Mouse (Mus musculus) hindbrain, embryonic 13.5 days (tissue): ENCODE measurements at regions not wholly inside any gene's neighbourhood (a gene's known extent, or its start where the extent isn't known, plus 50 kb on each side); places are given as distances from the start of the nearest gene placed in this dataset.

Experiments used
- ATAC-seq: fragments of 200-750 bp; cut with Nextera tagmentation; 2 replicates; pipeline ENCODE4 v1.8.0; 2017; ENCODE audit warnings: moderate TSS enrichment; ENCODE audit not compliant: low FRiP score
- H3K27ac ChIP-seq: fragments of 300-500 bp; sonication (generic); 2 replicates; pipeline ENCODE4 v1.5.1; 2015; ENCODE audit warnings: inconsistent platforms, mild to moderate bottlenecking, moderate library complexity
- H3K27me3 ChIP-seq: fragments of 300-500 bp; sonication (generic); 2 replicates; pipeline ENCODE4 v1.6.1; 2015; ENCODE audit warnings: mild to moderate bottlenecking, inconsistent platforms
- H3K36me3 ChIP-seq: fragments of 300-500 bp; sonication (generic); 2 replicates; pipeline ENCODE4 v1.6.1; 2015; ENCODE audit warnings: mild to moderate bottlenecking, inconsistent platforms
- H3K4me1 ChIP-seq: fragments of 300-500 bp; sonication (generic); replicated peaks from 2 replicates; pipeline ENCODE4 v1.6.1; 2015; ENCODE audit warnings: inconsistent platforms
- H3K4me2 ChIP-seq: fragments of 300-500 bp; sonication (generic); 2 replicates; pipeline ENCODE4 v1.6.1; 2015; ENCODE audit warnings: inconsistent platforms, mild to moderate bottlenecking, moderate library complexity
- H3K4me3 ChIP-seq: fragments of 300-500 bp; sonication (generic); 2 replicates; pipeline ENCODE4 v1.5.1; 2015; ENCODE audit warnings: mild to moderate bottlenecking, inconsistent platforms
- H3K9ac ChIP-seq: fragments of 300-500 bp; sonication (generic); 2 replicates; pipeline ENCODE4 v1.6.1; 2015; ENCODE audit warnings: mild to moderate bottlenecking, inconsistent platforms
- H3K9me3 ChIP-seq: fragments of 300-500 bp; sonication (generic); 2 replicates; pipeline ENCODE4 v1.6.1; 2016; ENCODE audit warnings: inconsistent platforms
- WGBS: fragments of 180-500 bp; shearing (Covaris S2); methylation state at CpG from one replicate; pipeline ENCODE4 v1.1.7; 2015; 5-methylcytosine and 5-hydroxymethylcytosine counted together

DNA sequence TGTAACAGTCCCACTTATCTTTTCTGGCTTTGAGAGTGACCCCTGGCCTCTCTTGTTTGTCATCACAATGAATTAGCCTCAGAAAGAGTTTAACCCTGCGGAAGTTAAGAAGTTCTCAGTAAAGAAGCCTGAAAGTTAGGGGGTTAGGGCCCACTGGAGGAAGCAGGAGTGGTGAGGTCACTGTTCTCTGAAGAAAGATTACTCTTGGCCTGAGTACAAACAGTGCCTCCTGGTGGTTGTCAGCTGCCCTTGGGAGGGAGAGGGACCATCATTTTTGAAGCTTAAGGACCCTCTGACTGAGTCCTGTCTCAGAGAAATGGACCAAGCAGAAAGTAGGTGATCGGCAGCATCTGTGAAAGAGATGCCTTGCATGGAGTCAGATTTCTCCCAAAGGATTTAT lies 318.3 kb upstream of the Id2 start:
- Histone ChIP-seq H3K4me1 (peaks cover 14% of the 10 kb centered on the region), H3K27me3 (no peaks in the 10 kb centered on the region), H3K27ac (no peak overlapping the region), H3K36me3 (no peaks in the 10 kb centered on the region), H3K9me3 (peaks cover 6% of the 10 kb centered on the region; the same call in 1 of the 2 replicates), H3K4me2 (no peak overlapping the region), H3K4me3 (no peak overlapping the region), H3K9ac (no peak overlapping the region)
- no peak for ATAC-seq
- 25% methylated on average over 2 of the region's 2 CpGs for whole genome bisulfite sequencing

DNA sequence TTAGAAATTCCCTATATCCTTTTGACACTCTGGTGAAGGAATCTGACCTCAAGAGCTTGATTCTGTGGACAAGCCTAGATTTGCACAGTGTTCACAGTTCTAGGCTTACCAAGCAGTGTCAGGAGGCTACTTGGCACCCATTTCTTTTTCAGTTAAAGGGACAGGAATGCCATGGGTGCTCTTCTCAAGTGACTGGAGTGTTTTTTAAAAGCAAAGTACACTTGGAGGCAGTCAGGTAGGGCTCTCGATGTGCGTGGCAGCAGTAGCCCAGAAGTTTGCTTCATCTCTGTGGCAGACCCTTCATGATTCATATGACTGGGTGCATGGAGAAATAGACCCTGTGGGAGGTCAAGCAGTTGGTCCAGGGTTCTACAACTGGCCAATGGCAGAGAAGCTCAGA lies 310.4 kb upstream of the Id2 start:
- 96% methylated on average over 2 of the region's 2 CpGs for WGBS
- H3K9me3 ChIP-seq = peaks cover 1% of the 10 kb centered on the region; the same call in 1 of the 2 replicates
- H3K27ac ChIP-seq = no peak overlapping the region
- no peak overlapping the region for H3K4me3 ChIP-seq
- no peaks in the 10 kb centered on the region for H3K27me3 ChIP-seq
- no peaks in the 10 kb centered on the region for H3K4me1 ChIP-seq
- no peak overlapping the region for H3K4me2 ChIP-seq
- ATAC-seq = no peak
- H3K9ac ChIP-seq = no peak overlapping the region
- no peaks in the 10 kb centered on the region for H3K36me3 ChIP-seq

DNA sequence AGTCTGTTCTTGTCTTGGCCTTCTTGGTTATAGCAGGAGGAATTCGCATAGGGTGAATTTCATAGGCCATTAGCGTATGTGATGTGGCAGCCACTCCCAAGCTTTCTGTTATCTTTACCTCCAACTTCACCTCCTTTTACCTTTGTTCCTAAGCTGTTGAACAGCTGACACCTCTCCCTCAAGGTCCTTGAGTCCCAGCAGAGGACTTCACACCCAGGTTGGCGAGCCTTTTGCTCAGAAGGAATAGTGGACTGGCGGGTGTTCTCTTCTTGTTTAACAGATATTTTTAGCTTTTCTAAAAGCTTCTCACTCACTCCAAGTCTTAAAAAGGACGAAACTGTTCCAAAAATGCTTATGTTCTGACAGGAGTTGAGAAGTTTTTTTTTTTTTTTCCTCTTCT lies 303.4 kb upstream of the Id2 start:
- Histone ChIP-seq H3K27me3 (no peaks in the 10 kb centered on the region), H3K4me2 (no peak overlapping the region)

DNA sequence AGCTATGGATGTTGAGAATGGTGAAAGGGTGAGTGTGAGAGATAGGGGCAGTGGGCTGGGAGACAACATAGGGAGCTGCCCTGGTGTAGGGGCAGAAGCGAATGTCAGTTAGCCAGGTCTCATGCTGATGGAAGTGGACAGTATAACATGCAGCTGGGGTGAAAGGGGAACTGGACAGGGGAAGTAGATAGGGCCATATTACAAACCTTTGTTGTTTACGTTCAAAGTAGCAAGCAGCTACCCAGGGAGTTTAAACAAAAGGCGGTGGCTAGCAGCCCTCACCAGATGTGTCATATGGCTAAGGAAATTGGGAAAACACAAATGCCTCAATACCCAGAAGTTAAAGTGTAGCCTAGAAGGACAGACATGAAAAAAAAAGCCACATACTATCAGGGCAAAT lies 301.8 kb upstream of the Id2 start:
- ATAC-seq = no peak
- Histone ChIP-seq H3K9ac (no peak overlapping the region), H3K27me3 (no peaks in the 10 kb centered on the region), H3K4me1 (no peaks in the 10 kb centered on the region), H3K27ac (no peak overlapping the region), H3K4me3 (no peak overlapping the region), H3K9me3 (no peaks in the 10 kb centered on the region), H3K36me3 (no peaks in the 10 kb centered on the region), H3K4me2 (no peak overlapping the region)
- WGBS = 73% methylated on average over 3 of the region's 3 CpGs

More for the DNA sequence above, 303.4 kb upstream of the Id2 start:
- no peak for ATAC-seq
- Histone ChIP-seq H3K4me1 (no peaks in the 10 kb centered on the region), H3K9ac (no peak overlapping the region), H3K9me3 (no peaks in the 10 kb centered on the region), H3K27ac (no peak overlapping the region), H3K36me3 (no peaks in the 10 kb centered on the region), H3K4me3 (no peak overlapping the region)
- 93% methylated on average over 5 of the region's 5 CpGs for WGBS

DNA sequence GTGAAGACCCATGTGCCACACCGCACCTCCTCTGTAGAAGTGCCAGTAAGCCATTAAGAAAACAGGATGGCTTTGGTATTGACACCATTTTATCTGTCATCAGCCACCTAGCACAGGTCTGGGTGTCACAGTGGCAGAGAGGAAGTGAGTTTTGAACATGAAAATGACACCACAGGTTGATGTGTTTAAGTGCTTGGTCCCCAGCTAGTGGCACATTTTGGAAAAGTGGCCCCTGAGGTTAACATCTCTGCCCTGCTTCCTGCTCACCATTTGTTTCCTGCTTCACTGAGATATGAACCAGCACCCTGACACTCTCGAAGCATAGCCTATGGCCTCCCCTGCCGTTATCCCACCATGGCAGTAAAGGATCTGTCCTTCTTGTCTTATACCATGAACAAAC lies 297.4 kb upstream of the Id2 start:
- no peak for ATAC-seq
- Histone ChIP-seq H3K9ac (no peak overlapping the region), H3K27ac (no peak overlapping the region), H3K4me3 (no peak overlapping the region), H3K4me1 (no peaks in the 10 kb centered on the region), H3K4me2 (no peak overlapping the region), H3K27me3 (no peaks in the 10 kb centered on the region), H3K9me3 (no peaks in the 10 kb centered on the region), H3K36me3 (no peaks in the 10 kb centered on the region)
- 92% methylated on average over 3 of the region's 3 CpGs for WGBS

DNA sequence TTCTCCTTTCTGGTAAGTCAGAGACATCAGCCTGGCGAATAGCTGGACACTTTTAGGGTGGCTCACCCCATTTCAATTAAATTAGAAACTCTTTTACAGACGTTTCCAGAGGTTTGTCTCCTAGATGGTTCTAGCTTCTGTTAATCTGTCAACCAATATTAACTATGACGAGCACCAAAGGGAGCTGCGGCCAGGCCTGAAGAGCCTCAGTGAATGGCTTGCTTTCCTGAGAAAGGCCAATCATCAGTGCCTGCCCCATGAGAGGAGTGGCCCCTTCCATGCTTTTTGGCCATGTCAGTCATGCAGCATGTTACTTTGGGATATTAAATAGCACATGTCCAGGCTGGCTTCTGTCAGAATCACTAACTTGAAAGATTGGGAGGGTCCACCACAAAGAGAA lies 296.6 kb upstream of the Id2 start:
- Histone ChIP-seq H3K4me3 (no peak overlapping the region), H3K4me2 (no peak overlapping the region)

DNA sequence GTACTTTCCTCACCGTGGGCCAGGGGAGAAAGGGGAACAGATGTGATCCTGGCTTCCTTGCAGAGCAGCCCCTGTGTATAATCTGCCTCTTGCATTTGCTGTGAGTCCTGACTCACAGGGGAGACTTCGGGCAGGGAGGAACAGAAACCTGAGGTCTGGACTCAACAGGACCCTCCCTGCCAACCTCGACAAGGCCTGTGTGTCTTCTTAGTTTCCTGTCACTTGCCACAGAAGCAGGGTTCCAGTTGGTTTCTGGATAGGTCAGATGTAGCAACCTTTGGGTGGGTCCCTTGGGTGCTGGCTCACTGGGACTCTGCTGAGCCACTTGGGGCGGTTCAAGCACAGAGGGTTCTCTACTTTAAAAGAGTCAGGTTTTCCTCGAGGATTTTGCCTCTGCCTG lies 292.3 kb upstream of the Id2 start:
- H3K36me3 ChIP-seq = no peaks in the 10 kb centered on the region
- no peak overlapping the region for H3K4me2 ChIP-seq
- no peak overlapping the region for H3K4me3 ChIP-seq
- H3K9ac ChIP-seq = no peak overlapping the region
- H3K27me3 ChIP-seq = no peaks in the 10 kb centered on the region
- H3K4me1 ChIP-seq = no peaks in the 10 kb centered on the region
- no peak for ATAC-seq
- H3K9me3 ChIP-seq = no peaks in the 10 kb centered on the region
- 77% methylated on average over 5 of the region's 5 CpGs for WGBS
- no peak overlapping the region for H3K27ac ChIP-seq

More for the DNA sequence above, 296.6 kb upstream of the Id2 start:
- no peak for ATAC-seq
- 77% methylated on average over 4 of the region's 4 CpGs for WGBS
- Histone ChIP-seq H3K9ac (no peak overlapping the region), H3K9me3 (no peaks in the 10 kb centered on the region), H3K36me3 (no peaks in the 10 kb centered on the region), H3K4me1 (no peaks in the 10 kb centered on the region), H3K27ac (no peak overlapping the region), H3K27me3 (no peaks in the 10 kb centered on the region)

DNA sequence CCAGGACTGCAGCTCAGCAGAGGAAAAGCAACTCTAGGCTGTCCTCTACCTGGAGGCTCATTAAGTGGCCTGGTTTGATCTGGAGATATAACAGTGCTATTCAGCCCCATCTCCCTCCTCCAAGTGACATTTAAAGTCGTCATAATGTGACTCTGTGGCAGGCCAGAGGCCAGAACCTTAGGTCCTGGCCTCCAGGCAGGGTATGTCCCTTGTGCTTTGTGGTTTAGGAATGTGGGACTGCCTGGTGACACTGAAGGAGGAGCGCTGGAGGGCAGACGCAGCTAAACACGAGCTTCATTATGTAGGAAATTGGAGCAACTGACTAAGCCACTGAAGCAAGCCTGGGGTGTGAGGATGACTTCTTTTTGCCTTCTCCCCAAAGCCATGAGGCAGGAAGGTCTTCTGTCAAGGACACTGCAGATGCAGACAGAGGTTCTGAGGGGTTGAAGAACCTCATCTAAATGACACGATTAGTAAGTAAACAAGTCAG lies 290.9 kb upstream of the Id2 start:
- H3K36me3 ChIP-seq = no peaks in the 10 kb centered on the region
- no peak overlapping the region for H3K9ac ChIP-seq
- 57% methylated on average over 5 of the region's 5 CpGs for WGBS
- H3K4me2 ChIP-seq = no peak overlapping the region
- ATAC-seq = no peak
- no peak overlapping the region for H3K4me3 ChIP-seq
- H3K27me3 ChIP-seq = no peaks in the 10 kb centered on the region
- H3K9me3 ChIP-seq = no peaks in the 10 kb centered on the region
- no peaks in the 10 kb centered on the region for H3K4me1 ChIP-seq
- no peak overlapping the region for H3K27ac ChIP-seq

DNA sequence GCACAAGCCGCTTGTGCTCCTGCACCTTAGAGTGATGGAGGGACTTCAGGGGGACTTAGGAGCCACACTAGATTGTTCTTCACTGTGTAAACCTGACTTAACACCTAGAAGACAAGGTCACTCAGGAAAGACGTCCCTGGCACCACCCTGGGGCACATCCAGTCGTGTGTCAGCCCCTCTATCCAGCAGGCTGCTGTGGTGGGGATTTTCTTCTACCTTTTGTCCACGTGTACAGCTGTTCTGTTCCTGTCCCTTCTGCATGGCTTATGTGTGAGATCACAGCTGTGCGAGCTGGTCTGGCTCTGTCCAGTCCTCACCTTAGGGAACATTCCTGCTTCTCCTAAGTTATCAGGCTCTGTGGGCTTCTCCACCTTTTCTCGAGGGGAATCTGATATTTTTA lies 286.0 kb upstream of the Id2 start:
- Histone ChIP-seq H3K36me3 (no peaks in the 10 kb centered on the region), H3K27ac (no peak overlapping the region), H3K9me3 (no peaks in the 10 kb centered on the region), H3K4me3 (no peak overlapping the region), H3K9ac (no peak overlapping the region), H3K27me3 (no peaks in the 10 kb centered on the region), H3K4me2 (no peak overlapping the region), H3K4me1 (peaks cover 13% of the 10 kb centered on the region)
- WGBS = 84% methylated on average over 6 of the region's 6 CpGs
- ATAC-seq = no peak

DNA sequence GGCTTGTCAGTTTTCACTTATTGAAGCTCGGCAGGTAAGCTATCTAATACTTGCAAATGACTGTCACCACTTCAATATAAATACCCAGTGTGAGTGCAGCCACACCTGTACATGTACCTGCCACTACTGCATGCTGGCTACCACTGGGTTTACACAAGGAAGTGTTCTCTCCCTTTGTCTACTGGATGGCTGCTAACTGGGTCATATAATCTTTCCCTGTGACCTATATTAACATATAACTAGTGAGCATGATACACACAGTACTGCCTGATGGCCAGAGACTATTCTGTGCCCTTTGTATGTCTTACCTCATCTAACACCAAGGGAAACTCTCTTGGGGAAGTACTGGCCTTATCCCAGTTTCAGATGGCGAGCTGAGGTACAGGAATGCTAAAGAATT lies 285.5 kb upstream of the Id2 start:
- H3K4me1 ChIP-seq = peaks cover 13% of the 10 kb centered on the region
- H3K4me2 ChIP-seq = no peak overlapping the region
- H3K4me3 ChIP-seq = no peak overlapping the region
- no peak for ATAC-seq
- no peaks in the 10 kb centered on the region for H3K36me3 ChIP-seq
- no peak overlapping the region for H3K27ac ChIP-seq
- H3K9ac ChIP-seq = no peak overlapping the region
- no peaks in the 10 kb centered on the region for H3K9me3 ChIP-seq
- WGBS = 94% methylated on average over 2 of the region's 2 CpGs
- no peaks in the 10 kb centered on the region for H3K27me3 ChIP-seq

DNA sequence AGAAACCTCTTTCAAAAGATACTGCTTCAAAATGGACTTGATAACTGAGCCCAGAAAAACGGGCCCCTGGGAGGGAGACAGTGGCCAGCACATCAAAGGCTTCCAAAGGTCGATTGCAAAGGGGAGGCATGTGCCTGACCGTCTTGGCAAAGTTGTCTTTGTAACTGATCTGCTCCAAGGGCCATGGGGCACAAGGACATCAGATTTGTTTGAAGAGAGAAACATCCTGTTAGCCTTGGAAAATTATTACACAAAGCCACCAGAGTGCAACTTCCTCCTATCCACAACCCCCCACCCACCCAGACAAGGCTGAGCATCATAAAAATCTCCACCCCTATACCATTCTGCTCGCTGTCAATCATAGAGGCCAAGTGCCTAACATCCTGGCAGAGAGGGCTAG lies 284.7 kb upstream of the Id2 start:
- H3K9ac ChIP-seq = no peak overlapping the region
- no peaks in the 10 kb centered on the region for H3K9me3 ChIP-seq
- H3K27me3 ChIP-seq = no peaks in the 10 kb centered on the region
- WGBS = 62% methylated on average over 4 of the region's 4 CpGs
- no peak overlapping the region for H3K4me2 ChIP-seq
- H3K27ac ChIP-seq = no peak overlapping the region
- no peak for ATAC-seq
- H3K4me1 ChIP-seq = peaks cover 17% of the 10 kb centered on the region
- no peak overlapping the region for H3K4me3 ChIP-seq
- H3K36me3 ChIP-seq = no peaks in the 10 kb centered on the region

DNA sequence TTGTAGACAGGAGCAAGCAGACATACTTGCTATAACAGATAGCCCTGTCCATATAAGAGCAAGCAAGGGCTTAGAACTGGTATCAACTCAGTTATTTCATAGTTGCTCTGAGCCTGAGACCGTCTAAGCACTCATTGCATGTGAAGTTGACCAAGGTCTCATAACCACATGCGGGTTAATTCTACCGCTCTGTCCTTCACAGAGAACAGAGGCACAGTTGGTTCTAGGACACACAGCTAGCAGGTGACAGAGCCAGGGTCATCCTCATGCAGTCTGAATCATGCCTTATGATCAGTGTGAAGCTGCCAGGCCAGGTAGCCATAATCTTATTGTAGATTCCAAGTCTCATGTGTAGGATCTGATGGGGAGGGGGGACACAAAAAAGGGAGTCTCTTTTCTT lies 283.1 kb upstream of the Id2 start:
- no peak for ATAC-seq
- Histone ChIP-seq H3K27me3 (0 out of 2 replicates have a peak, but pooled peaks cover 5% of the 10 kb centered on the region), H3K4me2 (no peak overlapping the region), H3K4me1 (peaks cover 24% of the 10 kb centered on the region), H3K9me3 (no peaks in the 10 kb centered on the region), H3K27ac (no peak overlapping the region), H3K4me3 (no peak overlapping the region), H3K36me3 (no peaks in the 10 kb centered on the region), H3K9ac (no peak overlapping the region)
- WGBS = 97% methylated on average over 3 of the region's 3 CpGs

DNA sequence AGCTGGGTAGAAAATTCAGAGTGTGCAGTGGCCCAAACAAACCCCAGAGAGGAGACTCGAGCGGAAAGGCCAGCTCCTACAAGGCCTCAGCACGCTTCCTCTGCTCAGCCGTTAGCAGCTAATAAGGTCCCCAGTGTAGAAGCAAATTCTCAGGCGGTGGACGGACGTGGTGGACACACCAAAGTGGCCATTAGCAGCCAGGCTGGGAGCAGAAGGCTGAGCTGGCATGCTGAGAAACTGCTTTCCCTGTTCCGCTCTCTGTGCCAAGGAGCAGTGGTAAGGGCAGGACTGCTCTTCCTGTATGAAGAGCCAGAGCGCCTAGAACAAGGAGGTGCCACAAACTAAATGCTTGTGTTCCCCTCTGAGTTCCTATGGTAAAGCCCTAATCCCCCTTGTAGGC lies 282.1 kb upstream of the Id2 start:
- 69% methylated on average over 9 of the region's 9 CpGs for WGBS

More for the DNA sequence above, 282.1 kb upstream of the Id2 start:
- Histone ChIP-seq H3K4me2 (no peak overlapping the region), H3K4me3 (no peak overlapping the region), H3K27me3 (0 out of 2 replicates have a peak, but pooled peaks cover 5% of the 10 kb centered on the region), H3K4me1 (peaks cover 24% of the 10 kb centered on the region), H3K27ac (no peak overlapping the region), H3K36me3 (no peaks in the 10 kb centered on the region), H3K9ac (no peak overlapping the region), H3K9me3 (no peaks in the 10 kb centered on the region)
- no peak for ATAC-seq
